Mouse (Mus musculus) kidney, postnatal 4 days (tissue): ENCODE measurements around the gene Pttg1ip.

Experiments used
- DNase-seq, 2 experiments: peaks; one replicate each; pipeline ENCODE4 v3.0.0; 2021; ENCODE audit warnings: mixed read lengths in 2 of 2

Pttg1ip gene

DNA sequence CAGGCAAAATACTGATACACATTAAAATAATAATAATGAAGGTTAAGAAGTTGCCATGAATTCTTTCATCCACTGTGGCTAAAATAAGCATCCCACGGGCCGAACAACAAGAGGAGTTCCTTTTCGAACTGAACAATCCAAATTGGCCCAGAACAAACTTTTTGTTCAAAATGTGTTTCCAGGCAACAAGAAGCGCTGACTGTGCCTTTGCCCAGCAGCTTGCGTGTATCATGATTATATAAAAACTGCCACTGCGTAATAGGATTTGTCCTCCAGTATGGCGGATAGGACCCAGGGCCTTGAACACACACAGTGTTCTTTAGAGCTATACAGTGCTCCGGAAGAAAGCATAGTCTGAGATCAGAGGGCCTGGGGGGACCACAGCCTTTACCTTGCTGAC is 27.1 kb downstream of the Pttg1ip start:
- DNase-seq, result no peak

DNA sequence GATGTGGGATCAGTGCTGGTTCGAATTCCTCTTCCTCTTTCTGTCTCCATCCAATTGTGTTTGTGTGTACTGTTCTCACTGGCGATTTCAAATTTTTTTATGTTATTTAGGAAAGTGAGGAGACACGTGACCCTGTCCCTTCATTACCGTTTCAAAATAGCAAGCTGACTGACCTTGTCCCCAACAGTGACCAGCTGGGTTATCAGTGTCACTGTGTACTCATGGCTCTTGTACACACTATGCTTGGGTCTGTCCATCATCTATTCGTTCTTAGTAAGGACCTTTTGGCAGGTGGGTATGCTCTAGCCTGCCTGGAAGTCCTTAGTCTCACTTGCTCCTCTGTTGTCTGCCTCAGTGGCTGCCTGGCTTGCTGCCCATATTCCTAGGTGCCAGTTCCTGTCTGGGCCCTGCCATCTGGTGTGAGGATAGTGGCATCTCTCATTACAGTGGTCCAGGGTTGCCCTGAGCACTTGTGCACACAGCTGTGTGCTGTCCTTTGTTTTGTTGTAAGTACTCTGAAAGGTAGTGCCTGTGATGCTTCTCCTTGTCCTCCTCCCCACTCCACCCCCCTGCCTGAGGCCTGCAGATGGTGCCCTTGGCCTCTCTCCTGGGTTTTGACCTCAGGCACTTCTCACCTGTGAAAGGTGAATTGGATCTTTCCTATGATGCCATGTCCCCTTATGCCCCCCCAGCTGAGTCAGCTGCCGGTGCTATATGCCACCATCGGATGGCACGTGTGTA is 28.9 kb downstream of the Pttg1ip start:
- DNase-seq, result no peak

DNA sequence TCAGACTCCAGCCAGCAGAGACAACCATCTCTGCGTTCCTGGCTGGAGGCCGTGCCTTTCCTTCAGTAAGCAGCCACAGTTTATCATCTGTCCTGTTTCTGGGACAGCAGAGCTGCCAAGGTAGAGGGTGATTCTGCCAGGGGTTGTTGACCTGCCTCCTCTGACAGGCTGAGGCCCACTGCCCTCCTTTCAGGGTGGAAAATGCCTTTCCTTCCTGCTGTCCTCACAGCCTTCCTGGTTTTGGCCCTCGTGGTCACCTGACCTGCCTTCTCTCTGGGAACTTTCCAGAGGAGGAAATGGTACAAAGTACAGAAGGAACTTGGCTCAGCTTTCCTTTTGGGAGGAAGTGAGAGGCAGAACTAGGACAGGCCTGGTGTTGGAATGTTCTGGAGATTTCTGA is 31.9 kb downstream of the Pttg1ip start:
- peak; percentile 55 to 71 for DNase-seq

DNA sequence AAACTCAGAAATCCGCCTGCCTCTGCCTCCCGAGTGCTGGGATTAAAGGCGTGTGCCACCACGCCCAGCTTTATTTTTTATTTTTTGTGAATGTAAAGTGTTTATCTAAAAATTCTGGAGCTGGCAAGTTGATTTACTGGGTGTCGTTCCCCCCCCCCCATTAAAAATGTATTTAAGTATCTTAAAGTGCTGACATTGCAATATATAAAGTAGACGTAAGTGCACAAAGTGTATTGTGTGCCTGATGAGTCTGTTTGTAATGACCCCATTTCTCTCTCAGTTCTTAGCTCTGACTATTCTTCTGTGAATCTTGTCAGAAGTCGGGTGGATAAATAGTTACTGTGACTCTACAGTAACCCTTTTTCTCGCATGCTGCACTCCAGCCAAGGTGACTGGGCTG is 34.1 kb downstream of the Pttg1ip start:
- DNase-seq, result no peak

DNA sequence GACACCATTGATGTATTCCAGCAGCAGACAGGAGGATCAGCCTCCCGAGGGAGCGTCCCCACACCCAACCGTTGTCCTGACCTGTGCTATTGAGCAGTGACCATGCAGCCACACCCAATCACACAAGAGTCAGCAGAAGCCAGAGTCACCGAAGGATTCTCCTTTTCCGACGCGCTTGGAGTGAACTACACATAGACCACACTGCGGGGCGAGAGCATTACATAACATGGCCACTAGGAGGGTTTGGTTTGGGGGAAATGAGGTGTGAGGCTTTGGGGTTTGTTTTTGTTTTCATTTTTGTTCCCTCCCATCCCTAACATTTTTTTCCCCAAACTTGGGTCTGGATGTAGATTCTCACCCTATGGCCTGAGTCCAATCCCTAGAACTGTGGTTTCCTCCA is 34.6 kb downstream of the Pttg1ip start:
- DNase-seq, result no peak

DNA sequence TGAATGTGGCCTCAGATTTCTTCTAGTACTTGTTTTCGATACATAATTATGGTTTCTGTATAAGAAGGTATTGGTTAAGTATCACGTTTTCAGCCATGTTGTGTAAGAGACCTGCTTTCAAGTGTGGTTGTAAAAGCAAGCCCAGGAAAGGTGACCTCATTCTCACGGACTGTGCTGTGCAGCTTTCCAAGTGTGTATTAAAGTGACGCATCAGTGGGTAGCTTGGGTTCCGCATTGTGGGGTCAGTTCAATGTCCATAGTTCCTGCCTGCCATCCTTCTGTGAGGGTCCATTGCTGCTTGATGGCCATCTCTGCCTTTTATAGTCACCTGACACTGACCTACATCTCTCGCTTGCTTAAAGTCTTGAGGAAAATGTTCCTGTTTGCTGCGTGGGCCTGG is 35.4 kb downstream of the Pttg1ip start:
- DNase-seq, result no peak

- no peak for DNase-seq
Measured at GRCm38 (mm10) chr10:77621546-77621945, 40.0 kb downstream of the Pttg1ip start.

GRCm38 (mm10) chr10:77622055-77622988 is 40.8 kb downstream of the Pttg1ip start, which contains the start of gene Ube2g2:
Ube2g2 (plus strand) TSS chr10:77622275.
- DNase-seq, result peak; percentile 95 to 97

- peak in 1 of 2 experiments; percentile 48 for DNase-seq
Measured at GRCm38 (mm10) chr10:77623069-77623492, 41.6 kb downstream of the Pttg1ip start.

- DNase-seq, result no peak
Measured at GRCm38 (mm10) chr10:77623639-77624400, 42.3 kb downstream of the Pttg1ip start.

DNA sequence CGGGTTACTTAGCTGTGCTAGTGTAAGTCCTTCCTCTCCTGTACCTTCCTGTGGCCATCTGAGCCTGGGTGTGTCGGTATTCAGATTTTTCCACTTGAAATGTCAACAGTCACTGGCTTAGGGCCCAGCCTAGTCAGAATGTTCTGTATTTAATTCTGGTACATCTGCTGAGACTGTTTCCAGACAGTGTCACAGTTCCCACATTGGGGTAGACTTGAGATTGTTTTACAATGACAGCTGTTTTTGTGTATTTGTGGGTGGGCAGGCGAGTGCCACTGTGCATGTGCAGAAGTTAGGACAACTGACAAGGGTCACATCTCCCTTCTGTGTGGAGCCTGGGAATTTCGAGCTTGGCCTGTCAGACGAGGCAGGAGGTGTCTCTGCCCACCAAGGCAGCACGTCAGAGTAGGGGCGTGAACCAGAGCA is 43.1 kb downstream of the Pttg1ip start:
- no peak for DNase-seq

DNA sequence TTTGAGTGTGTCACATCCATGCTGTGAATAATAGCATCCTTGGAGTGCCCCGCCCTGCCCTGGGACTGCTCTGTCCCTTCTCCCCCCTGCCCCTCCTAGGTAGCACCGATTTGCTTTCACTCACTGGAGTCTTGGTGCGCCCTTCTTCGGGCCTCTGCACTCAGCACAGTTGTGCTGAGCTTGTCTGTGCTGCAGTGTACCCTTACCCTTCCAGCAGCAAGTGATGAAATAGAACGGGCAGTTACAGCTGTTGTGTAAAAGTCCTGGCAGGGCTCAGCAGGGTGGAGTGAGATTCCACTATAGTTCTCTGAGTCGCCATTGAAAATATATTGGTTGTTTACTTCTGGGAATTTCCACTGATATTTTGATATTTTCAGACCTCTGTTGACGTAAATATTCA is 44.5 kb downstream of the Pttg1ip start:
- no peak for DNase-seq

GRCm38 (mm10) chr10:77626591-77626990 is 45.1 kb downstream of the Pttg1ip start:
- no peak for DNase-seq

- peak; percentile 88 to 91 for DNase-seq
Measured at GRCm38 (mm10) chr10:77627497-77627896, 46.0 kb downstream of the Pttg1ip start.

GRCm38 (mm10) chr10:77629163-77629562 is 47.6 kb downstream of the Pttg1ip start:
- DNase-seq, result no peak

DNA sequence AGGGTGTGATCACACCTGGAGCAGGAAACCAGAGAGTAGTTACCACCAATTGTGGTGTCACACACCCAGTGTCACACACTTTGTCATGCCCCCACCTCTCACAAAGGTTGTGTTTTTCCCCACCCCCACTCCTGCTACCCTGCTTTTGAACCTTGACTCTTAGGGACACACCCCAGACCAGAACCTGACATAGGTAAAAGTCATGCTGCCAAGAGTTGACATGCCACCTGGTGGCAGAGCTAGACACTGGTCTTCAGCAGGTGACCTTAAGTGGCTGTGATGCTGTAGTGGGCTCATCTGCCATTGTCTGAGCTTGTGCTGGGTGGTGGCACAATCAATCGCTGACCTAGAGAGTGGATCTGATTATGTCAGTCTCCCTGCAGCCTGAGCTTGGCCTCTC is 48.5 kb downstream of the Pttg1ip start:
- no peak for DNase-seq

- DNase-seq, result no peak
Measured at GRCm38 (mm10) chr10:77634016-77634415, 52.5 kb downstream of the Pttg1ip start.

- DNase-seq, result peak; percentile 52 to 70
Measured at GRCm38 (mm10) chr10:77634452-77635231, 53.1 kb downstream of the Pttg1ip start.

DNA sequence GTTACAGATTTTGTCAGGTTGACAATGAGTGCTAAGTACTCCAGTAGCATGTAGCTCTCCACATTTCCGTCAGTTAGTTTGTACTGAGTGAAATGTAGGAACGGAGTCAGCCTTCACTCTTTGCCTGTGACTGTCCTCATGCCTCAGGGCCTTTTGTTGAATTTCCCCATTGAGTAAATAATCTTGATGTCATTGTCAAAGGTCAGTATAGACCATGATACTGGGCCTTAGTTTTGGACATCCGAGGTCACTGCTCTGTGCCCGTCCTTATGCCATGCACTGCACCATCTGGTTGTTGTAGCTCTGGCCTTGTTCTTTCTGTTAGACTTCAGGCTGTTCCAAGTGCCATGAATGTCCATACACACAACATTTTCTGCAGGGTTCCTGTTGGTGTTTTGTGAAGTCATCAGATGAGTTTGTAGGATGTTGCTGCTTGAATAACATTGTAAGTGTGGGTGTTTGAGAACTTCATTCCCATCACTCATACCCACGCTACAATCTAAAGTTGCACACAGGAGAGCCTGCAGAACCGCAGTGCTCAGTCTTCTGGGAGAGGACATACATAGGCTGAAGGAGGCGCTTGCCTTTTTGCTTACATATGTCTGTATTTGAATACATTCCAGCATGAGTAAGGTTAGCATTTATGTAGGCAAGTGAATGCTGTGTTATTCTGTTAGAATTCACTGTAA is 54.9 kb downstream of the Pttg1ip start:
- no peak for DNase-seq

DNA sequence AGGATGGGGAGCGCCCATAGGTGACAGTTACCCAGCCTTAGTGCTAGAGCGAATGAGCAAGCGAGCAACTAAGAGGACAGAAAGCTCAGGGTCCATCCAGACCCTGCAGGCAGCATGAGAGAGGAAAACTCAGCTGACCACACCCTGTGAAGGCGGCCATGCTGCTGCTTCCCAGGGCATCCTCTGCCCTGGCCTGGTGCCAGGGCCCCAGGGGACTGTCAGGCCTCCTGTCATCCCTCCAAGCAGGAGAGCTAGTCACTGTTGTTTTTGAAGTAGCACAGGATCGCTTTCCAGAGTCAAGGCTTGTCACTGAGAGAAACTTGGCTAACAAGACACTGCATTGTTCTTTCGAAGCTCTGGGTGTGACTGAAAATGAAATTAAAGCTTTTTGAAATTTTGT is 57.4 kb downstream of the Pttg1ip start:
- peak in 1 of 2 experiments; percentile 61 for DNase-seq

GRCm38 (mm10) chr10:77643160-77643559 is 61.6 kb downstream of the Pttg1ip start:
- DNase-seq, result no peak
